Mouse (Mus musculus) liver, embryonic 16.5 days (tissue): ENCODE measurements around the gene Elovl6. TPM values are rescaled to one million over a fixed set of nuclear protein-coding genes. Genes with fewer than 3 reads are reported as not detected.
A peak's percentile ranks its signal among the peaks of the same experiment; 100 is the strongest.

Source experiments
- ATAC-seq: fragments of 200-750 bp; cut with Nextera tagmentation; 2 replicates; pipeline ENCODE4 v1.8.0; 2017; ENCODE audit warnings: low read depth, mild to moderate bottlenecking, moderate number of reproducible peaks, moderate library complexity
- H3K27ac ChIP-seq: fragments of 300-500 bp; sonication (generic); 2 replicates; pipeline ENCODE4 v1.5.1; 2014; ENCODE audit warnings: mild to moderate bottlenecking, low read length
- H3K27me3 ChIP-seq: fragments of 300-500 bp; sonication (generic); 2 replicates; pipeline ENCODE4 v1.6.1; 2014; ENCODE audit warnings: low read depth, low read length, mixed read lengths; ENCODE audit not compliant: control insufficient read depth, insufficient read depth
- H3K36me3 ChIP-seq: fragments of 300-500 bp; sonication (generic); 2 replicates; pipeline ENCODE4 v1.6.1; 2014; ENCODE audit warnings: mild to moderate bottlenecking; ENCODE audit not compliant: control insufficient read depth, insufficient read depth
- H3K4me1 ChIP-seq: fragments of 300-500 bp; sonication (generic); 2 replicates; pipeline ENCODE4 v1.6.1; 2014; ENCODE audit warnings: low read depth, low read length, mixed read lengths; ENCODE audit not compliant: control insufficient read depth
- H3K4me2 ChIP-seq: fragments of 300-500 bp; sonication (generic); 2 replicates; pipeline ENCODE4 v1.6.1; 2014; ENCODE audit warnings: low read depth, low read length, mixed read lengths
- H3K4me3 ChIP-seq: fragments of 300-500 bp; sonication (generic); 2 replicates; pipeline ENCODE4 v1.5.1; 2014; ENCODE audit warnings: low read depth, mild to moderate bottlenecking, low read length
- H3K9ac ChIP-seq: fragments of 300-500 bp; sonication (generic); 2 replicates; pipeline ENCODE4 v1.6.1; 2014; ENCODE audit warnings: low read depth, low read length
- H3K9me3 ChIP-seq: fragments of 300-500 bp; sonication (generic); replicated peaks from 2 replicates; pipeline ENCODE4 v1.6.1; 2016; ENCODE audit warnings: low read length; ENCODE audit not compliant: control insufficient read depth
- WGBS: fragments of 180-500 bp; shearing (Covaris S2); extraction: QIAGEN DNeasy Blood & Tissue Kit; methylation state at CpG from one replicate; pipeline ENCODE4 v1.1.7; 2014; ENCODE audit not compliant: insufficient replicate concordance; 5-methylcytosine and 5-hydroxymethylcytosine counted together
- polyA plus RNA-seq: library from polyadenylated mRNA; unstranded; fragments of >200 nt; fragmentation: Nextera tagmentation; extraction: Ambion mirVana; gene quantifications from 2 replicates; pipeline ENCODE4 v1.2.1, GENCODE M21; 2015

Elovl6 gene
- polyA plus RNA-seq, 1 experiment from 2014 or later = 15.0 TPM

- H3K4me3 ChIP-seq = no peak overlapping the region
- peaks cover 3% of the 10 kb centered on the region; the same call in 1 of the 2 replicates for H3K4me1 ChIP-seq
- H3K27ac ChIP-seq = no peak overlapping the region
- peak; percentile 13; the same call in 1 of the 2 replicates for ATAC-seq
- H3K9ac ChIP-seq = no peak overlapping the region
- no peak overlapping the region for H3K4me2 ChIP-seq
- no peaks in the 10 kb centered on the region for H3K9me3 ChIP-seq
- 74% methylated on average over 8 of the region's 8 CpGs for WGBS
- H3K36me3 ChIP-seq = no peaks in the 10 kb centered on the region
- no peaks in the 10 kb centered on the region for H3K27me3 ChIP-seq
These were observed 59.6 kb downstream of the Elovl6 start for GRCm38 (mm10) chr3:129591761-129592160.

- ATAC-seq = no peak
- no peaks in the 10 kb centered on the region for H3K9me3 ChIP-seq
- H3K36me3 ChIP-seq = no peaks in the 10 kb centered on the region
- no peak overlapping the region for H3K9ac ChIP-seq
- H3K4me3 ChIP-seq = no peak overlapping the region
- H3K27me3 ChIP-seq = no peaks in the 10 kb centered on the region
- no peak overlapping the region for H3K4me2 ChIP-seq
- no peak overlapping the region for H3K27ac ChIP-seq
- 78% methylated on average over 9 of the region's 9 CpGs for WGBS
- peaks cover 3% of the 10 kb centered on the region; the same call in 1 of the 2 replicates for H3K4me1 ChIP-seq
These were observed 60.8 kb downstream of the Elovl6 start for GRCm38 (mm10) chr3:129593001-129593400.

- H3K4me2 ChIP-seq = no peak overlapping the region
- 75% methylated on average over 3 of the region's 3 CpGs for WGBS
- H3K9me3 ChIP-seq = no peaks in the 10 kb centered on the region
- H3K36me3 ChIP-seq = no peaks in the 10 kb centered on the region
- H3K4me1 ChIP-seq = peaks cover 3% of the 10 kb centered on the region; the same call in 1 of the 2 replicates
- H3K4me3 ChIP-seq = no peak overlapping the region
- no peak overlapping the region for H3K27ac ChIP-seq
- no peak overlapping the region for H3K9ac ChIP-seq
- H3K27me3 ChIP-seq = no peaks in the 10 kb centered on the region
- ATAC-seq = no peak
These were observed 61.6 kb downstream of the Elovl6 start for GRCm38 (mm10) chr3:129593735-129594134.

GRCm38 (mm10) chr3:129596098-129596497 lies 63.9 kb downstream of the Elovl6 start:
- Histone ChIP-seq H3K27ac (no peak overlapping the region), H3K9ac (no peak overlapping the region), H3K9me3 (no peaks in the 10 kb centered on the region), H3K4me1 (peaks cover 3% of the 10 kb centered on the region; the same call in 1 of the 2 replicates), H3K27me3 (no peaks in the 10 kb centered on the region), H3K36me3 (no peaks in the 10 kb centered on the region), H3K4me2 (no peak overlapping the region), H3K4me3 (no peak overlapping the region)
- no peak for ATAC-seq
- 71% methylated on average over 6 of the region's 6 CpGs for WGBS

GRCm38 (mm10) chr3:129602289-129602688 lies 70.1 kb downstream of the Elovl6 start:
- ATAC-seq = no peak
- H3K9ac ChIP-seq = no peak overlapping the region
- H3K4me1 ChIP-seq = no peaks in the 10 kb centered on the region
- H3K27me3 ChIP-seq = no peaks in the 10 kb centered on the region
- no peaks in the 10 kb centered on the region for H3K36me3 ChIP-seq
- 48% methylated on average over 9 of the region's 9 CpGs for WGBS
- no peak overlapping the region for H3K27ac ChIP-seq
- no peaks in the 10 kb centered on the region for H3K9me3 ChIP-seq
- no peak overlapping the region for H3K4me2 ChIP-seq
- H3K4me3 ChIP-seq = no peak overlapping the region

GRCm38 (mm10) chr3:129605487-129605886 lies 73.3 kb downstream of the Elovl6 start:
- 73% methylated on average over 7 of the region's 7 CpGs for WGBS
- H3K27ac ChIP-seq = no peak overlapping the region
- H3K9me3 ChIP-seq = no peaks in the 10 kb centered on the region
- H3K36me3 ChIP-seq = no peaks in the 10 kb centered on the region
- no peak for ATAC-seq
- H3K4me3 ChIP-seq = no peak overlapping the region
- H3K27me3 ChIP-seq = no peaks in the 10 kb centered on the region
- H3K4me1 ChIP-seq = no peaks in the 10 kb centered on the region
- no peak overlapping the region for H3K9ac ChIP-seq
- no peak overlapping the region for H3K4me2 ChIP-seq

- H3K27me3 ChIP-seq = no peaks in the 10 kb centered on the region
- 72% methylated on average over 6 of the region's 6 CpGs for WGBS
- H3K9me3 ChIP-seq = no peaks in the 10 kb centered on the region
- H3K27ac ChIP-seq = no peak overlapping the region
- no peaks in the 10 kb centered on the region for H3K36me3 ChIP-seq
- H3K9ac ChIP-seq = no peak overlapping the region
- no peaks in the 10 kb centered on the region for H3K4me1 ChIP-seq
- no peak overlapping the region for H3K4me3 ChIP-seq
- ATAC-seq = no peak
- no peak overlapping the region for H3K4me2 ChIP-seq
These were observed 73.8 kb downstream of the Elovl6 start for GRCm38 (mm10) chr3:129605934-129606333.

GRCm38 (mm10) chr3:129611626-129612025 lies 79.5 kb downstream of the Elovl6 start:
- WGBS = 36% methylated on average over 8 of the region's 8 CpGs
- Histone ChIP-seq H3K4me2 (no peak overlapping the region), H3K36me3 (no peaks in the 10 kb centered on the region), H3K9me3 (no peaks in the 10 kb centered on the region), H3K9ac (no peak overlapping the region), H3K27me3 (no peaks in the 10 kb centered on the region), H3K27ac (no peak overlapping the region), H3K4me3 (no peak overlapping the region), H3K4me1 (no peaks in the 10 kb centered on the region; the same call in none of the 2 replicates)
- no peak for ATAC-seq

- H3K9ac ChIP-seq = no peak overlapping the region
- H3K27ac ChIP-seq = peak overlapping the region; percentile 6; the same call in 1 of the 2 replicates
- no peaks in the 10 kb centered on the region for H3K9me3 ChIP-seq
- peak; percentile 57 for ATAC-seq
- H3K4me2 ChIP-seq = peak overlapping the region; percentile 10; the same call in 1 of the 2 replicates
- H3K4me1 ChIP-seq = no peaks in the 10 kb centered on the region; the same call in none of the 2 replicates
- peak overlapping the region; percentile 20; the same call in 1 of the 2 replicates for H3K4me3 ChIP-seq
- no peaks in the 10 kb centered on the region for H3K27me3 ChIP-seq
- 58% methylated on average over 25 of the region's 25 CpGs for WGBS
- H3K36me3 ChIP-seq = no peaks in the 10 kb centered on the region
These were observed 80.3 kb downstream of the Elovl6 start for GRCm38 (mm10) chr3:129612311-129613097.
